Mouse (Mus musculus): ENCODE data around the gene Mrps2. TPM values are rescaled to one million over a fixed set of nuclear protein-coding genes. Genes with fewer than 3 reads are reported as not detected.
A peak's percentile ranks its signal among the peaks of the same experiment; 100 is the strongest.
"Not testable (repeated sequence)": the region's sequence is repeated elsewhere in the genome, so short reads cannot be mapped to it uniquely, and the experiment has no call there.

The Mrps2 gene
- polyA plus RNA-seq, 1 experiment from 2014 or later: 50.1 TPM

GRCm38 (mm10) chr2:28447315-28447670, 20.6 kb upstream of the Mrps2 start:
- Histone ChIP-seq H3K4me3 (replicated peaks) (peak overlapping the region; percentile 64), H3K9ac (replicated peaks) (peak overlapping the region; percentile 88), H3K36me3 (peaks cover 33% of the 10 kb centered on the region), H3K4me2 (replicated peaks) (peak overlapping the region; percentile 94), H3K27ac (peak overlapping the region; percentile 79), H3K4me1 (replicated peaks) (peaks cover 21% of the 10 kb centered on the region), H3K9me3 (no peaks in the 10 kb centered on the region), H3K27me3 (peaks cover 4% of the 10 kb centered on the region; the same call in 1 of the 2 replicates)
- WGBS: 7% methylated on average over 11 of the region's 11 CpGs
- peak; percentile 73 for ATAC-seq

DNA sequence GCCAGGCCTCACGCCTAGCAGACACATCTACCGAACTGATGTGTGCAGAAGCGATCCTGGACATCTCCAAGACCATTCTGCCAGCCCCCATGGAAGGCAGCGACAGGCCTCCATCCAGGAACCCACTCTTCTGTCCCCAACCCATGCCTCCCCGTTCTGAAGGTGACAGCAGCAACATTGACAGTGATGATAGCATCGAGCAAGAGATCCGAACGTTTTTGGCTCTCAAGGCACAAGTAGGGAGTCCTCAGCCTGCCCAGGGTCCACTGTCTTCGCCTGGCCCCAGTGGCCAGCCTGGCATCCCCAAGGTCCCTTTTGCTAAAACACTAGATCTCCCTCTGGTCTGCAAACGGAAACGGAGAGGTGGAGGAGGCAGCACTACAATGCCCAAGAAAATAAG, 16.2 kb upstream of the Mrps2 start:
- Histone ChIP-seq H3K9me3 (no peaks in the 10 kb centered on the region), H3K27me3 (no peaks in the 10 kb centered on the region), H3K4me2 (replicated peaks) (no peak overlapping the region), H3K27ac (no peak overlapping the region), H3K4me1 (replicated peaks) (peaks cover 14% of the 10 kb centered on the region), H3K9ac (replicated peaks) (no peak overlapping the region), H3K4me3 (replicated peaks) (no peak overlapping the region), H3K36me3 (peaks cover 62% of the 10 kb centered on the region)
- ATAC-seq: no peak
- 92% methylated on average over 11 of the region's 11 CpGs for WGBS

DNA sequence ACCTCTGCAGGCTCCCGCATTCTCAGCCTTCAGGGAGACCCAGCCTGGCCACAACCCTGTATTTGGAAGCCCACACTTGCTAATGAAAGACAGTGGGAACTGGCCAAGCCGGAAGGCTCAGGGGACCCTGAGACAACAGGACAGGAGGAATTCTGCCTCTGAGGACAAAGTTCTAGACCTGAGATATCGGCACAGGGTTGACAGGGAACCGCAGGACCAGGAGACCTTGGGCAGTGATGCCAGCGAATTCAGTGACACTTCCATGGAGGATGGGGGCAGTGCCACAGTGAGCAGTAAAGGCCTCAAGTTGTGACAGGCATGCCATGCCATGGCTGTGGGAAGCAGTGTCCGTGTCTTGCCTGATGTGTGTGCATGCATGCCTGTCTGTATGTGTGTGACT, 14.3 kb upstream of the Mrps2 start:
- Histone ChIP-seq H3K27ac (no peak overlapping the region), H3K4me2 (replicated peaks) (no peak overlapping the region), H3K27me3 (no peaks in the 10 kb centered on the region), H3K4me3 (replicated peaks) (no peak overlapping the region), H3K9ac (replicated peaks) (no peak overlapping the region), H3K4me1 (replicated peaks) (no peaks in the 10 kb centered on the region), H3K9me3 (no peaks in the 10 kb centered on the region), H3K36me3 (peaks cover 62% of the 10 kb centered on the region)
- ATAC-seq: no peak
- WGBS: 88% methylated on average over 6 of the region's 6 CpGs

- H3K4me3 ChIP-seq (replicated peaks): no peak overlapping the region
- no peak overlapping the region for H3K27ac ChIP-seq
- WGBS: 89% methylated on average over 1 of the region's 1 CpGs
- H3K4me1 ChIP-seq (replicated peaks): no peaks in the 10 kb centered on the region
- H3K9ac ChIP-seq (replicated peaks): no peak overlapping the region
- ATAC-seq: no peak
- H3K27me3 ChIP-seq: no peaks in the 10 kb centered on the region
- no peaks in the 10 kb centered on the region for H3K9me3 ChIP-seq
- peaks cover 35% of the 10 kb centered on the region for H3K36me3 ChIP-seq
- H3K4me2 ChIP-seq (replicated peaks): no peak overlapping the region
Observed at GRCm38 (mm10) chr2:28456616-28457015, 11.2 kb upstream of the Mrps2 start.

GRCm38 (mm10) chr2:28463919-28464318, 3.9 kb upstream of the Mrps2 start:
- Histone ChIP-seq H3K4me3 (replicated peaks) (no peak overlapping the region), H3K9ac (replicated peaks) (no peak overlapping the region), H3K4me1 (replicated peaks) (peaks cover 17% of the 10 kb centered on the region), H3K36me3 (peaks cover under 1% of the 10 kb centered on the region; the same call in 1 of the 2 replicates), H3K4me2 (replicated peaks) (no peak overlapping the region), H3K27ac (no peak overlapping the region), H3K27me3 (peaks cover 11% of the 10 kb centered on the region; the same call in 1 of the 2 replicates), H3K9me3 (no peaks in the 10 kb centered on the region)
- WGBS: 40% methylated on average over 3 of the region's 3 CpGs
- no peak for ATAC-seq

- no peak for ATAC-seq
- 85% methylated on average over 9 of the region's 9 CpGs for WGBS
- H3K9ac ChIP-seq (replicated peaks): no peak overlapping the region
Observed at GRCm38 (mm10) chr2:28464919-28465318, 2.9 kb upstream of the Mrps2 start.

DNA sequence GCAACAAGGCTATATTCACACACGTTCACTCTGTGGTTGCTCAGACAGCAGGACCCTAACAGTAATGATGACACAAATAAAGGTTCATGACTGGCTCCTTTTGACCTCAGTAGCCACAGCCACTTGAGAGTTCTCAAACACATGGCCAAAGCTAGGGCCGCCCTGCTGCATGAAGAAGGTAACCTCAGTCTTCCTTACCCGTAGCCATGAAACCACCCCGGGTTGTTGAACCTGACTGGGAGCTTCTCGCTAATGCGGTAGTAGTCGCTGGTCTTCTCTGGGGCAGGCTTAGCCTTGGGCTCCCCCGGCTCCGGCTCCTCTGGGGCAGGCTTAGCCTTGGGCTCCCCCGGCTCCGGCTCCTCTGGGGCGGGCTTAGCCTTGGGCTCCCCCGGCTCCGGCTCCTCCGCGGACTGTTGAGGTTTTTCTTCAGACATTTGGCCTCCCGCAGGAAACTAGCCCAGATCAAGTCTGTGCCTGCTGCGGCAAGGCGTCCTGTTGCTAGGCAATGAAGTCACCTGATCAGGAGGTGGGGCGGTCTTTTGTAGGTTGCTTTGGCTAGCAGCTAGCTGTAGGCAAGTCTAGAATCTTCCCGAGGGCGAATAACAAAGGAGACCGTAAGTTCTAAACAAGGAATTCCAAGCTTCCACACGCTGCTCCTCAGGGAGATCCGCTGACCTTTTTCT, 1.9 kb upstream of the Mrps2 start, which contains the start of gene 1700007K13Rik:
TSS of gene 1700007K13Rik (minus strand) at position 497 of the 683 bp plus-strand sequence.
- WGBS: 5% methylated on average over 25 of the region's 25 CpGs
- ATAC-seq: peak; percentile 58
- H3K36me3 ChIP-seq: peaks cover 21% of the 10 kb centered on the region
- peaks cover 19% of the 10 kb centered on the region for H3K4me1 ChIP-seq (replicated peaks)
- H3K4me2 ChIP-seq (replicated peaks): peak within 1 kb of the TSS; percentile 54
- no peak within 1 kb of the TSS for H3K27ac ChIP-seq
- H3K9me3 ChIP-seq: no peaks in the 10 kb centered on the region
- H3K27me3 ChIP-seq: peaks cover 11% of the 10 kb centered on the region; the same call in 1 of the 2 replicates
- H3K9ac ChIP-seq (replicated peaks): peak within 1 kb of the TSS; percentile 53
- H3K4me3 ChIP-seq (replicated peaks): peak within 1 kb of the TSS; percentile 22

More at GRCm38 (mm10) chr2:28464919-28465318, 2.9 kb upstream of the Mrps2 start:
- Histone ChIP-seq H3K4me1 (replicated peaks) (peaks cover 19% of the 10 kb centered on the region), H3K9me3 (no peaks in the 10 kb centered on the region), H3K27me3 (peaks cover 11% of the 10 kb centered on the region; the same call in 1 of the 2 replicates), H3K4me2 (replicated peaks) (no peak overlapping the region), H3K36me3 (peaks cover 11% of the 10 kb centered on the region), H3K4me3 (replicated peaks) (no peak overlapping the region), H3K27ac (no peak overlapping the region)

DNA sequence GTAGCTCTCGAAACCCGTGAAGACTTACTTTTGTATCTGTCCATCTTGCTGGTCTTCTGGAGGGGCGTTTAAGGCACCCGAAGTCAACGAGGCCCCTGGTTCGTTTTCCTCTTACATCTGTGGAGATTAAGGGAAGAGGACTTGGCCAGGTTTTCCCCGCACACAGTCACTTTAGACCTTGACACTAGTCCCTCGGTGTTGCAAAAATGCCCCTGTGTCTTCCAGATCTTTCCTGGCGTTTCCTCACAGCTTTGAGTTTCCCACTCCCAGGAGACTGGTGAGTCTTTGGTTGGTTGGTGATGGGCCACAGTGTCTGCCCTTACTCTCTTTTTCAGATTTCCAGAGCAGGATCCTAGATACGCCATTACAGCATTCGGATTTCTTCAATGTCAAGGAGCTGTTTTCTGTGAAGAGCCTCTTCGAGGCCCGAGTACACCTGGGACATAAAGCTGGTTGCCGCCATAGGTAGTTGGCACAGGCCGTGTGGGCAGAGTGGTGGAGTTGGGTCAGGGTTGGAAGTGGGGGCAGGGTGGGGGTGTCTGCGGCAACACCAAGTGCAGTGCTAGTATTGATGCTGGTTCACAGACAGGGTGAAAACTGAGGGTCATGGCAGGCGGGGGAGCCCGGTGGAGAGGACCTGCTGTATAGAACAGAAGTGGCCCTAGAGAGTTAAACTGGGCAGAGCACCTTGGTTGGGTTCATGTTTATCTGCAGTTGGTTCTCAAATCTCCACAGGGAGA, 790 bp downstream of the Mrps2 start:
- Histone ChIP-seq H3K4me2 (replicated peaks) (peak overlapping the region; percentile 90), H3K9me3 (0 out of 2 replicates have a peak, but pooled peaks cover 5% of the 10 kb centered on the region), H3K9ac (replicated peaks) (peak overlapping the region; percentile 96), H3K27ac (no peak overlapping the region), H3K36me3 (peaks cover 45% of the 10 kb centered on the region), H3K27me3 (peaks cover 11% of the 10 kb centered on the region; the same call in 1 of the 2 replicates), H3K4me3 (replicated peaks) (peak overlapping the region; percentile 97), H3K4me1 (replicated peaks) (peaks cover 19% of the 10 kb centered on the region)
- no peak for ATAC-seq
- 51% methylated on average over 18 of the region's 18 CpGs for WGBS

- no peak for ATAC-seq
- peaks cover 19% of the 10 kb centered on the region for H3K4me1 ChIP-seq (replicated peaks)
- no peak overlapping the region for H3K27ac ChIP-seq
- no peak overlapping the region for H3K4me2 ChIP-seq (replicated peaks)
- peaks cover 11% of the 10 kb centered on the region; the same call in 1 of the 2 replicates for H3K27me3 ChIP-seq
- H3K4me3 ChIP-seq (replicated peaks): no peak overlapping the region
- H3K9me3 ChIP-seq: 0 out of 2 replicates have a peak, but pooled peaks cover 5% of the 10 kb centered on the region
- no peak overlapping the region for H3K9ac ChIP-seq (replicated peaks)
- over 99% methylated on average over 14 of the region's 14 CpGs for WGBS
- H3K36me3 ChIP-seq: peaks cover 45% of the 10 kb centered on the region
Observed at GRCm38 (mm10) chr2:28469461-28469860, 1.6 kb downstream of the Mrps2 start.

GRCm38 (mm10) chr2:28470591-28470990, 2.7 kb downstream of the Mrps2 start:
- H3K4me3 ChIP-seq (replicated peaks): no peak overlapping the region
- no peak for ATAC-seq
- H3K9ac ChIP-seq (replicated peaks): no peak overlapping the region
- peaks cover 19% of the 10 kb centered on the region for H3K4me1 ChIP-seq (replicated peaks)
- 0 out of 2 replicates have a peak, but pooled peaks cover 5% of the 10 kb centered on the region for H3K9me3 ChIP-seq
- H3K36me3 ChIP-seq: peaks cover 45% of the 10 kb centered on the region
- WGBS: 96% methylated on average over 2 of the region's 2 CpGs
- H3K27ac ChIP-seq: no peak overlapping the region
- no peak overlapping the region for H3K4me2 ChIP-seq (replicated peaks)
- 0 out of 2 replicates have a peak, but pooled peaks cover 2% of the 10 kb centered on the region for H3K27me3 ChIP-seq

DNA sequence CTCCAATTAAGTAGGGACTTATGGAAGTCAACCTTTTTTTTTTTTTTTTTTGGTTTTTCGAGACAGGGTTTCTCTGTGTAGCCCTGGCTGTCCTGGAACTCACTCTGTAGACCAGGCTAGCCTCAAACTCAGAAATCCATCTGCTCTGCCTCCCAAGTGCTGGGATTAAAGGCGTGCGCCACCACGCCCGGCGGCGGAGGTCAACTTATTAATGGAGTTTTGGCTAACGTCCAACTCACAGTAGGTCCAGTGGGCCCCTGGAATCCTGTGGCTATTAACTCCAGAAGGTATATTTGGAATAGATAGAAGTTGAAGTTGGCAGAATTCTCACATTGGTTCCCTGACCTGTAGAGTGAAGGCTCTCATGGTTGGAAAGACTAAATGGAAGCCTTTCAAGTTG, 4.1 kb downstream of the Mrps2 start:
- 96% methylated on average over 8 of the region's 8 CpGs for WGBS

DNA sequence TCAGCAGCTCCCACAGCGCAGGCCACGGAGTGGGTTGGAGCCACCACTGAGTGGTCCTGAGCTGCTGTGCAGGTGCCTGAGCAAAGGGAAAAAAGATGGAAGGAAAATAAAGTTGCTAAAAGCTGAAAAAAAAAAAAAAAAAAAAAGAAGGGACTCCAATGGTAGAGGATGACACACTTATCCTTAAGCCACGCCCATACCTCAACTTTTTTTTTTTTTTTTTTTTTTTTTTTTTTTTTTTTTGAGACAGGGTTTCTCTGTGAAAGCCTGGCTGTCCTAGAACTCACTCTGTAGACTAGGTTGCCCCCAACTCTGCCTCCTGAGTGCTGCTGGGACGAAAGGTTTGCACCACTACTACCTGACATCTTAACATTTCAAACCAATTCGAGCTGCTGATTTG, 10.1 kb downstream of the Mrps2 start:
- ATAC-seq, H3K27ac ChIP-seq: not testable (repeated sequence)
- 96% methylated on average over 5 of the region's 5 CpGs for WGBS

More for the DNA sequence above, 4.1 kb downstream of the Mrps2 start:
- not testable (repeated sequence) for H3K9ac ChIP-seq (replicated peaks); H3K9me3 ChIP-seq; H3K4me2 ChIP-seq (replicated peaks); ATAC-seq; H3K4me1 ChIP-seq (replicated peaks); H3K27ac ChIP-seq; H3K4me3 ChIP-seq (replicated peaks); H3K27me3 ChIP-seq
- peaks cover 45% of the 10 kb centered on the region for H3K36me3 ChIP-seq

More for the DNA sequence above, 10.1 kb downstream of the Mrps2 start:
- H3K36me3 ChIP-seq; H3K27me3 ChIP-seq; H3K4me1 ChIP-seq (replicated peaks); H3K9ac ChIP-seq (replicated peaks); H3K4me3 ChIP-seq (replicated peaks); H3K4me2 ChIP-seq (replicated peaks); H3K9me3 ChIP-seq: not testable (repeated sequence)
